Mouse (Mus musculus): ENCODE data around the gene Lyst.

DNA sequence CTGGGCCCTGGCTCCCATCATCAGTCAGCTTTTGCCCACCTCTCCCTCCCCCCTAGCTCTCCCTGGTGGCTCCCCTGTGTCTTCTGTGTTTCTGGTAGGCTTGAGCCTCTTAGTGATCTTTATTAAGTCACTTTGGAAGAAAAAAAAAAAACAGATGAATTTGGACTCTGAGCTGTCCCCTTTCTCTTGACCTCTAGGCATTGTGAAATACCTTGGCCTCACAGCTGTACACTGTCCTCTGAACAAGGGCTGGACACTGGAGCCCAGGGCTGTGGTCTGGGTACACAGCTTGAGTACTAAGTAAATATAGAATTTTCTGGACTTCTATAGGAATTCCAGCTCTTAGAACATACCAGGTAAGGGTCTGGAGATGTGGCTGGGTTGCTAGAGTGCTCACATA, 20.6 kb upstream of the Lyst start:
- TF ChIP-seq CTCF (IDR thresholded peaks at IDR 0.05; ENCODE audit: low read depth, low read length) (no peak), POLR2A (IDR thresholded peaks at IDR 0.05; ENCODE audit: extremely low read depth, insufficient read depth, low read length) (no peak)
